Mouse (Mus musculus) frontal cortex, postnatal 36 days (tissue): ENCODE data around the gene Stradb.

Experiments used
- DNase-seq, 2 experiments: peaks; one replicate each; pipeline ENCODE4 v3.0.0; 2022; ENCODE audit warnings: low spot score in 2 of 2

Stradb gene

GRCm38 (mm10) chr1:58961152-58961893 is 12.0 kb upstream of the Stradb start:
- DNase-seq, result no peak

- DNase-seq, result no peak
These were observed 10.9 kb upstream of the Stradb start for GRCm38 (mm10) chr1:58962418-58962817.

- no peak for DNase-seq
These were observed 10.5 kb upstream of the Stradb start for GRCm38 (mm10) chr1:58962865-58963264.

- DNase-seq, result no peak
These were observed 5.8 kb upstream of the Stradb start for GRCm38 (mm10) chr1:58967534-58967933.

GRCm38 (mm10) chr1:58970054-58970453 is 3.3 kb upstream of the Stradb start:
- DNase-seq, result no peak

GRCm38 (mm10) chr1:58971097-58971496 is 2.2 kb upstream of the Stradb start:
- no peak for DNase-seq

GRCm38 (mm10) chr1:58972851-58973365 is 414 bp upstream of the Stradb start:
- DNase-seq, result no peak

GRCm38 (mm10) chr1:58982276-58982675 is 9.0 kb downstream of the Stradb start:
- no peak for DNase-seq

GRCm38 (mm10) chr1:58984586-58984985 is 11.3 kb downstream of the Stradb start:
- DNase-seq, result no peak

GRCm38 (mm10) chr1:58993144-58993543 is 19.8 kb downstream of the Stradb start:
- no peak for DNase-seq

- DNase-seq, result no peak
These were observed 20.4 kb downstream of the Stradb start for GRCm38 (mm10) chr1:58993723-58994122.

- DNase-seq, result no peak
These were observed 22.0 kb downstream of the Stradb start for GRCm38 (mm10) chr1:58995313-58995712.

- DNase-seq, result no peak
These were observed 35.9 kb downstream of the Stradb start for GRCm38 (mm10) chr1:59009250-59009649.

GRCm38 (mm10) chr1:59021556-59021955 is 48.2 kb downstream of the Stradb start:
- DNase-seq, result no peak

- no peak for DNase-seq
These were observed 64.4 kb downstream of the Stradb start for GRCm38 (mm10) chr1:59037723-59038122.
